Mouse (Mus musculus) kidney, embryonic 16.5 days (tissue): ENCODE results near the gene Grin2b. TPM values are rescaled to one million over a fixed set of nuclear protein-coding genes. Genes with fewer than 3 reads are reported as not detected.
A peak's percentile ranks its signal among the peaks of the same experiment; 100 is the strongest.

Source experiments
- ATAC-seq: fragments of 200-750 bp; cut with Nextera tagmentation; 2 replicates; pipeline ENCODE4 v1.8.0; 2017; ENCODE audit warnings: moderate TSS enrichment; ENCODE audit not compliant: low FRiP score, low TSS enrichment
- H3K27ac ChIP-seq: fragments of 300-500 bp; sonication (generic); 2 replicates; pipeline ENCODE4 v1.5.1; 2014; ENCODE audit warnings: low read length
- H3K27me3 ChIP-seq: fragments of 300-500 bp; sonication (generic); 2 replicates; pipeline ENCODE4 v1.6.1; 2014; ENCODE audit warnings: low read length, control low read depth, mixed read lengths; ENCODE audit not compliant: insufficient read depth
- H3K36me3 ChIP-seq: fragments of 300-500 bp; sonication (generic); 2 replicates; pipeline ENCODE4 v1.6.1; 2014; ENCODE audit warnings: low read length, control low read depth, mixed read lengths; ENCODE audit not compliant: insufficient read depth
- H3K4me1 ChIP-seq: fragments of 300-500 bp; sonication (generic); 2 replicates; pipeline ENCODE4 v1.6.1; 2014; ENCODE audit warnings: low read length, control low read depth, mixed read lengths; ENCODE audit not compliant: insufficient read depth
- H3K4me2 ChIP-seq: fragments of 300-500 bp; sonication (generic); replicated peaks from 2 replicates; pipeline ENCODE4 v1.6.1; 2014; ENCODE audit warnings: low read depth, low read length
- H3K4me3 ChIP-seq: fragments of 300-500 bp; sonication (generic); 2 replicates; pipeline ENCODE4 v1.5.1; 2014; ENCODE audit warnings: mild to moderate bottlenecking, low read length
- H3K9ac ChIP-seq: fragments of 300-500 bp; sonication (generic); replicated peaks from 2 replicates; pipeline ENCODE4 v1.6.1; 2014; ENCODE audit warnings: low read length
- H3K9me3 ChIP-seq: fragments of 300-500 bp; sonication (generic); 2 replicates; pipeline ENCODE4 v1.6.1; 2016; ENCODE audit warnings: low read length, control low read depth
- WGBS: fragments of 180-500 bp; shearing (Covaris S2); extraction: QIAGEN DNeasy Blood & Tissue Kit; methylation state at CpG from one replicate; pipeline ENCODE4 v1.1.7; 2014; 5-methylcytosine and 5-hydroxymethylcytosine counted together
- polyA plus RNA-seq: library from polyadenylated mRNA; unstranded; fragments of >200 nt; fragmentation: Nextera tagmentation; extraction: Ambion mirVana; gene quantifications from 2 replicates; pipeline ENCODE4 v1.2.1, GENCODE M21; 2015

Gene Grin2b
- polyA plus RNA-seq, 1 experiment from 2014 or later: 0.34 TPM

- WGBS: 97% methylated on average over 1 of the region's 1 CpGs
- no peak for ATAC-seq
- no peak overlapping the region for H3K27ac ChIP-seq
- H3K36me3 ChIP-seq: no peaks in the 10 kb centered on the region
- no peak overlapping the region for H3K9ac ChIP-seq
- H3K4me1 ChIP-seq: no peaks in the 10 kb centered on the region
- H3K4me3 ChIP-seq: no peak overlapping the region
- H3K4me2 ChIP-seq: no peak overlapping the region
- H3K9me3 ChIP-seq: no peaks in the 10 kb centered on the region
- H3K27me3 ChIP-seq: no peaks in the 10 kb centered on the region
These were observed 154.3 kb downstream of the Grin2b start for GRCm38 (mm10) chr6:136018962-136019361.

- Histone ChIP-seq H3K4me3 (no peak overlapping the region), H3K27me3 (no peaks in the 10 kb centered on the region), H3K4me2 (no peak overlapping the region), H3K9me3 (no peaks in the 10 kb centered on the region), H3K9ac (no peak overlapping the region), H3K4me1 (no peaks in the 10 kb centered on the region), H3K36me3 (no peaks in the 10 kb centered on the region), H3K27ac (no peak overlapping the region)
- no peak for ATAC-seq
- WGBS: 89% methylated on average over 12 of the region's 12 CpGs
These were observed 159.5 kb downstream of the Grin2b start for GRCm38 (mm10) chr6:136013556-136014380.

GRCm38 (mm10) chr6:136011533-136011932 is 161.8 kb downstream of the Grin2b start:
- no peak overlapping the region for H3K4me2 ChIP-seq
- 85% methylated on average over 4 of the region's 4 CpGs for WGBS
- H3K27me3 ChIP-seq: no peaks in the 10 kb centered on the region
- ATAC-seq: no peak
- no peaks in the 10 kb centered on the region for H3K9me3 ChIP-seq
- no peak overlapping the region for H3K9ac ChIP-seq
- H3K4me1 ChIP-seq: no peaks in the 10 kb centered on the region
- no peak overlapping the region for H3K4me3 ChIP-seq
- H3K27ac ChIP-seq: no peak overlapping the region
- H3K36me3 ChIP-seq: no peaks in the 10 kb centered on the region

- H3K27ac ChIP-seq: no peak overlapping the region
- H3K27me3 ChIP-seq: no peaks in the 10 kb centered on the region
- H3K9ac ChIP-seq: no peak overlapping the region
- H3K4me2 ChIP-seq: no peak overlapping the region
- 82% methylated on average over 4 of the region's 4 CpGs for WGBS
- no peaks in the 10 kb centered on the region for H3K4me1 ChIP-seq
- H3K4me3 ChIP-seq: no peak overlapping the region
- H3K36me3 ChIP-seq: no peaks in the 10 kb centered on the region
- no peaks in the 10 kb centered on the region for H3K9me3 ChIP-seq
- ATAC-seq: no peak
These were observed 162.3 kb downstream of the Grin2b start for GRCm38 (mm10) chr6:136011038-136011311.

GRCm38 (mm10) chr6:136010290-136011037 is 162.8 kb downstream of the Grin2b start:
- H3K27ac ChIP-seq: no peak overlapping the region
- no peak for ATAC-seq
- 53% methylated on average over 7 of the region's 7 CpGs for WGBS

GRCm38 (mm10) chr6:136008120-136008519 is 165.2 kb downstream of the Grin2b start:
- Histone ChIP-seq H3K36me3 (no peaks in the 10 kb centered on the region), H3K4me1 (no peaks in the 10 kb centered on the region), H3K4me2 (no peak overlapping the region), H3K4me3 (no peak overlapping the region), H3K27ac (no peak overlapping the region), H3K9ac (no peak overlapping the region), H3K27me3 (no peaks in the 10 kb centered on the region), H3K9me3 (no peaks in the 10 kb centered on the region)
- 50% methylated on average over 6 of the region's 6 CpGs for WGBS
- ATAC-seq: no peak

More at GRCm38 (mm10) chr6:136010290-136011037, 162.8 kb downstream of the Grin2b start:
- Histone ChIP-seq H3K4me3 (no peak overlapping the region), H3K4me1 (no peaks in the 10 kb centered on the region), H3K4me2 (no peak overlapping the region), H3K9ac (no peak overlapping the region), H3K27me3 (no peaks in the 10 kb centered on the region), H3K36me3 (no peaks in the 10 kb centered on the region), H3K9me3 (no peaks in the 10 kb centered on the region)

GRCm38 (mm10) chr6:135994691-135995090 is 178.6 kb downstream of the Grin2b start:
- Histone ChIP-seq H3K4me1 (no peaks in the 10 kb centered on the region), H3K9ac (no peak overlapping the region), H3K36me3 (no peaks in the 10 kb centered on the region), H3K4me3 (no peak overlapping the region), H3K4me2 (no peak overlapping the region), H3K27me3 (no peaks in the 10 kb centered on the region), H3K9me3 (peaks cover 6% of the 10 kb centered on the region), H3K27ac (no peak overlapping the region)
- WGBS: 68% methylated on average over 7 of the region's 7 CpGs
- ATAC-seq: no peak

- Histone ChIP-seq H3K4me1 (no peaks in the 10 kb centered on the region), H3K27ac (no peak overlapping the region), H3K9me3 (peaks cover 6% of the 10 kb centered on the region), H3K36me3 (no peaks in the 10 kb centered on the region), H3K27me3 (no peaks in the 10 kb centered on the region), H3K4me2 (no peak overlapping the region), H3K4me3 (no peak overlapping the region), H3K9ac (no peak overlapping the region)
- 0 out of 2 replicates have a peak, but pooled peaks have one; percentile 49 for ATAC-seq
- 50% methylated on average over 3 of the region's 3 CpGs for WGBS
These were observed 179.4 kb downstream of the Grin2b start for GRCm38 (mm10) chr6:135993897-135994296.

GRCm38 (mm10) chr6:135993378-135993777 is 179.9 kb downstream of the Grin2b start:
- Histone ChIP-seq H3K27ac (no peak overlapping the region), H3K9ac (no peak overlapping the region), H3K4me3 (no peak overlapping the region), H3K4me2 (no peak overlapping the region), H3K9me3 (peaks cover 6% of the 10 kb centered on the region), H3K4me1 (no peaks in the 10 kb centered on the region), H3K27me3 (no peaks in the 10 kb centered on the region), H3K36me3 (no peaks in the 10 kb centered on the region)
- 89% methylated on average over 11 of the region's 11 CpGs for WGBS
- peak; percentile 70; the same call in 1 of the 2 replicates for ATAC-seq

GRCm38 (mm10) chr6:135976106-135976505 is 197.2 kb downstream of the Grin2b start:
- H3K27ac ChIP-seq: no peak overlapping the region
- WGBS: 39% methylated on average over 3 of the region's 3 CpGs
- no peak for ATAC-seq
- no peaks in the 10 kb centered on the region for H3K9me3 ChIP-seq
- H3K36me3 ChIP-seq: no peaks in the 10 kb centered on the region
- H3K9ac ChIP-seq: no peak overlapping the region
- no peak overlapping the region for H3K4me3 ChIP-seq
- no peaks in the 10 kb centered on the region for H3K27me3 ChIP-seq
- no peak overlapping the region for H3K4me2 ChIP-seq
- peaks cover 5% of the 10 kb centered on the region; the same call in 1 of the 2 replicates for H3K4me1 ChIP-seq
